Mouse (Mus musculus): ENCODE measurements around the gene Ankib1. TPM values are rescaled to one million over a fixed set of nuclear protein-coding genes. Genes with fewer than 3 reads are reported as not detected.

Ankib1 gene
- polyA plus RNA-seq, 1 experiment = 7.9 TPM

DNA sequence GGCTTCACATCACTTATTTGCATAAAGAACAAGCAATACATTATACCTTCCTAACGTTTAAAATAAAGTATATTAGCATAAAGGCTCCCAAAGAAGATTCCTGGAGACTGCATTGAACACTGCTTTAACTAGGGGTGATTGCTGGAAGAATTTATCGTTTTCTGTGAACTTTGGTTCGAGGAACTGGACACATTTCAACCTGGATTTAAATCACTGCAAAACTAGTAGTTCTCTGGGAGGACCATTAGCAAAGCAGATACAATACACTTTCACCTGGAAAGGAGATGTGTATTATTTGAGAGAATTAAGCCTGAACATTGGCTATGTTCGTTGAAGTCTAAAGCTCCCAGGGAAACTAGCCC lies 153.9 kb downstream of the Ankib1 start:
- peaks cover 2% of the 10 kb centered on the region; the same call in 1 of the 2 replicates for H3K4me1 ChIP-seq (ENCODE audit: control insufficient read depth, insufficient read depth, low read length)
- no peak for DNase-seq
- TF ChIP-seq POLR2A (IDR thresholded peaks at IDR 0.05; ENCODE audit: borderline replicate concordance, extremely low read depth, low read depth, low read length) (no peak), CTCF (IDR thresholded peaks at IDR 0.05; ENCODE audit: insufficient read depth, low read length) (no peak)
- WGBS = 74% methylated on average over 4 of the region's 4 CpGs
- no peak overlapping the region for H3K4me3 ChIP-seq (replicated peaks; ENCODE audit: extremely low read depth, low read depth, low read length)

DNA sequence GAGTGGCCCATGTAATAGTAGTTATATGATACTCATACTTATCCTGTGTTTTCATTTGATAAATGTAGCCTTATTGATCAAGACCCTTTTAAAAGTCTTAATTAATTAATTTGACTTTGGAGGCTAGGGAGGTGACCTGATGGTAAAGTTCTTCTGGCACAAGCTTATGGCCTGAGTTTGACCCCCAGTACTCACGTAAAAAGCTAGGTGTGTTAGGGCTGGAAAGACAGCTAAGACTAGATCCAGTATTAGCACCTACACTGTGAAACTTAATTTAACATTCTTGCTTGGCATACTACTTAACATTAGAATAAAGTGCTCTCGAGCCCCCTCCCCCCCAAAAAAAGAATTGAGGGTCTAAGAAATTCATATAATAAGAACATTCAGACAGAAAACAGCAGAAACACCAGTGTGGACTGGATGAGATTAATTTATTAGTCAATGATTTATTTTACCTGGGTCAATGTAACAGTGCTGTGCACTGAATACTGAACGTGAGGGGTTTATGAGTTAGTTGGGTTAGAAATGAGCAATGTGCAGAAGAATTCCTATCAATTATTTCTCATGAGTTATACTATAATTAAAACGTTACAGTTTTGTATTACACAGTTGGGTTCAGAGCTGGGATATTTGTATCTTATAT lies 154.4 kb downstream of the Ankib1 start:
- 43% methylated on average over 4 of the region's 4 CpGs for WGBS
- DNase-seq = no peak
- no peak for TF ChIP-seq CTCF (IDR thresholded peaks at IDR 0.05; ENCODE audit: insufficient read depth, low read length)
- no peak for TF ChIP-seq POLR2A (IDR thresholded peaks at IDR 0.05; ENCODE audit: borderline replicate concordance, extremely low read depth, low read depth, low read length)
- peaks cover 2% of the 10 kb centered on the region; the same call in 1 of the 2 replicates for H3K4me1 ChIP-seq (ENCODE audit: control insufficient read depth, insufficient read depth, low read length)
- H3K4me3 ChIP-seq (replicated peaks; ENCODE audit: extremely low read depth, low read depth, low read length) = peak overlapping the region; percentile 49

DNA sequence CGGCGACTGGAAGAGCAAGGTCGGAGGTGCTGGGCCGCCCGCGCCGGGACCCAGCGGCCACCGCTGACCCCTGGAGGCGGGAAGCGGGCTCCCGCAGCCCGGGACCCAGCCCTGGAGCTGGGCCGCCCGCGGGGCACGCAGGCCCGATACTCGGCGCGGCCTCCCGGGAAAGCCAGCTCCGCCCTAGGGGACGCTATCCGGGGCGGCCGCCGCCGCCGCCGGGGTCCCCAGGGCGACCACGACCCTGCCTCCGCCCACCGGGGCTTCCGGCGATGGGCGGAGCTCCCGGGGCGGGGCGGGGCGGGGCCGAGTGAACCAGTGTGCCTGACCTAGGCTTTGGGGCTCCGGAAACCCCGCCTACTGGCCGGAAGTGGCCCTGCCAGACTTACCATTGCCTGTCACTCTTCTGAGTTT lies 155.0 kb downstream of the Ankib1 start:
- TF ChIP-seq CTCF (IDR thresholded peaks at IDR 0.05; ENCODE audit: insufficient read depth, low read length) (no peak), POLR2A (IDR thresholded peaks at IDR 0.05; ENCODE audit: borderline replicate concordance, extremely low read depth, low read depth, low read length) (no peak)
- 1% methylated on average over 41 of the region's 46 CpGs for WGBS
- peak overlapping the region; percentile 99 for H3K4me3 ChIP-seq (replicated peaks; ENCODE audit: extremely low read depth, low read depth, low read length)
- H3K4me1 ChIP-seq (ENCODE audit: control insufficient read depth, insufficient read depth, low read length) = peaks cover 2% of the 10 kb centered on the region; the same call in 1 of the 2 replicates
- DNase-seq = peak; percentile 79

DNA sequence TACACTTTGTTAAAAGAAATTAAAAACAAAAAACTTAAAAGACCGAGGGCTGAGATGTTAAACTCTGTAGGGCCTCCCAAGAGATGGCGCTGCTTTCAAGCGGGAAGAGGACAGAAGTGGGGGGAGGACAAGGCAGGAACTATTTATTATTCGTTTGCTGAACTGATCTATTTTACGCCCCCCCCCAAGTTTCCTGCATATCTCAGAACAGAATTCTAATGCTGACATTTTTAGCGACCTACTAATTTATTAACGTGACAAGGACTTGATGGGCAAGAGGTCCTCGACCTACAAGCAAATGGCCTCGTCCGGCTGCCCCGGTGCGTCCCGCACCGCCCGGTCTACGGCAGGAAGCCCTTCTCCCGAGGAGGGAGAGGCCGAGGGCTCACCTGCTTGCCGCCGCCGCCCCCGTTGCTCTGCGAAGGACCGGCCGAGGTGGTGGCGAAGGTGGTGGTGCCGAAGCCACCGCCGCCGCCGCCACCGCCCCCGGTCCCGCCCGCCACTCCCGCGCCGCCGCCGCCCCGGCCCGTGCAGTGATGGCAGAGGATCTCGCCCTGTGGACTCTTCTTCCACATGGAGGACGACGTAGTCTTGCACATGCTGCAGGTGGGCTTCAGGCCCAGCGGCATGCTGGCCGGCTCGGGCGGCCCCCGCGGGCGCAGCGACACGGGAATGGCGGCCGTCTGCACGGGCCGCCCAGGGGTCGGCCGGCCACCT lies 155.6 kb downstream of the Ankib1 start:
- under 1% methylated on average over 51 of the region's 60 CpGs for WGBS
- TF ChIP-seq CTCF (IDR thresholded peaks at IDR 0.05; ENCODE audit: insufficient read depth, low read length) (peak; percentile 50), POLR2A (IDR thresholded peaks at IDR 0.05; ENCODE audit: borderline replicate concordance, extremely low read depth, low read depth, low read length) (no peak)
- no peak for DNase-seq
- Histone ChIP-seq H3K4me1 (ENCODE audit: control insufficient read depth, insufficient read depth, low read length) (peaks cover 2% of the 10 kb centered on the region; the same call in 1 of the 2 replicates), H3K4me3 (replicated peaks; ENCODE audit: extremely low read depth, low read depth, low read length) (peak overlapping the region; percentile 99)

DNA sequence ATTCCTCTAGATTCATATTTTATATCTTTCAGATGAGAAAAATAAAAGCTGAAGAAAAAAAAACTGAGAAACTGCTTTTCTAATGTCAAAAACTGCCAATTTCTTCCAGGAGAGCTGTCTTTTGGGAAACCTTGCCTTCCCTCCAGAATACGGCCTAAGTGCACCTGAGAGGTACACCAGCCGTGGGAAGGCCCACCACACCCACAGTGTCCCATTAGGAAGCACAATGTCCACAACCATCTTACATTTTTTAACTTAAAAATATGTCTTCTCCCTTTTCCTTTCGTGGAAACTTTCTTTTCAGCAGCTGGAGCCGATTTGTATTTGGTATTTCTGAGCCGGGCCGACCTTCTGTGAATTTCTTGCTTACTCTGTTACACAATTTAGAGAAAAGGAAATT lies 156.2 kb downstream of the Ankib1 start:
- no peak for DNase-seq
- H3K4me3 ChIP-seq (replicated peaks; ENCODE audit: extremely low read depth, low read depth, low read length) = no peak overlapping the region
- peaks cover 2% of the 10 kb centered on the region; the same call in 1 of the 2 replicates for H3K4me1 ChIP-seq (ENCODE audit: control insufficient read depth, insufficient read depth, low read length)
- 21% methylated on average over 6 of the region's 6 CpGs for WGBS
- TF ChIP-seq POLR2A (IDR thresholded peaks at IDR 0.05; ENCODE audit: borderline replicate concordance, extremely low read depth, low read depth, low read length) = no peak

DNA sequence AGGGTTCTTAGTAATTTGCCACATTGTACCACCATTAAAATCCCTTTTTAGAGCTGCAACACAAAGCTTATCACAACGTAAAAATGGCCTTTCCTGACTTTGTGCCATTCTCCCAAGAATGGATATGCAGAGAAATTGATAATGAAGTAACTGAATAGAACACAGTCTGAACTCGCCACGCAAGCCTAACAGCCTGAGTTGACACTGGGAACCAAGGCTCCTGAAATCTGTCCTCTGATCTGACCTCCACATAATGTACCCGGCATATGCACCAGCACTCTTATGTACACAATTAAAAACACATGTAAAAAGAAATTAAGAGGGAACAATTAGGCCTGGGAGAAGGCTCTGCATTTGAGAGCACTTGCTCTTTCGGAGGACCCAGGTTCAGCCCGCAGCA lies 157.4 kb downstream of the Ankib1 start:
- no peak for DNase-seq
- no peak for TF ChIP-seq CTCF (IDR thresholded peaks at IDR 0.05; ENCODE audit: insufficient read depth, low read length)
- no peak for TF ChIP-seq POLR2A (IDR thresholded peaks at IDR 0.05; ENCODE audit: borderline replicate concordance, extremely low read depth, low read depth, low read length)
- Histone ChIP-seq H3K4me3 (replicated peaks; ENCODE audit: extremely low read depth, low read depth, low read length) (no peak overlapping the region), H3K4me1 (ENCODE audit: control insufficient read depth, insufficient read depth, low read length) (peaks cover 2% of the 10 kb centered on the region; the same call in 1 of the 2 replicates)
- WGBS = 83% methylated on average over 6 of the region's 6 CpGs

DNA sequence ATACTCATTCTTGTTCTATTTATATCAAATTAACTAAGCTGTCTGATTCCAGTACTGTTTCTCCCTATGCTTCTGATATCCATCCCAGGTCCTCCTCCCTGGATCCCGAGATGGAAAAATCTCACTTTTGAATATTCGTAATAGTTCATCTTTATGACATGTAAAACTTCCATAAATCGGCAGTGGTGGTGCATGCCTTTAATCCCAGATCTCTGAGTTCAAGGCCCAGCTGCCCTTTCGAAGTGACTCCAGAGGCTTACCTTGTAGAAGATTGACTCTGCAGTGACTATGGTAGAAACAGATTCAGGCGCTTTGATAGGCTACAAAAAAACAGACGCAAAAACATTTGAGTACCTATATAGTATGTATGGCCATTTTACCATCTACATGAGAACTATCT lies 158.1 kb downstream of the Ankib1 start:
- WGBS = 87% methylated on average over 6 of the region's 6 CpGs
- Histone ChIP-seq H3K4me3 (replicated peaks; ENCODE audit: extremely low read depth, low read depth, low read length) (no peak overlapping the region), H3K4me1 (ENCODE audit: control insufficient read depth, insufficient read depth, low read length) (peaks cover 2% of the 10 kb centered on the region; the same call in 1 of the 2 replicates)
- DNase-seq = no peak
- TF ChIP-seq CTCF (IDR thresholded peaks at IDR 0.05; ENCODE audit: insufficient read depth, low read length) = no peak
- TF ChIP-seq POLR2A (IDR thresholded peaks at IDR 0.05; ENCODE audit: borderline replicate concordance, extremely low read depth, low read depth, low read length) = no peak

Other genes starting within 250 kb of the Ankib1 start
- gene 1700109H08Rik, start 231.4 kb downstream of the Ankib1 start, polyA plus RNA-seq (2012; rRNA removed) = 1.7 and 2.0 TPM in 2 replicates
- 3.8 and 7.1 TPM in 2 replicates for gene Pex1, start 206.9 kb downstream of the Ankib1 start, polyA plus RNA-seq (2012; rRNA removed)
- gene Rbm48, start 206.3 kb downstream of the Ankib1 start, polyA plus RNA-seq (2012; rRNA removed) = 3.7 and 4.4 TPM in 2 replicates
- not detected in 2 replicates for gene Tmbim7, start 151.7 kb downstream of the Ankib1 start, polyA plus RNA-seq (2012; rRNA removed)
- gene Gatad1, start 145.7 kb downstream of the Ankib1 start, polyA plus RNA-seq (2012; rRNA removed) = 36.1 and 39.0 TPM in 2 replicates
- gene Krit1, start 259 bp upstream of the Ankib1 start, polyA plus RNA-seq (2012; rRNA removed) = 5.9 and 10.3 TPM in 2 replicates
- gene Lrrd1, start 42.2 kb upstream of the Ankib1 start, polyA plus RNA-seq (2012; rRNA removed) = 0.04 and 0.07 TPM in 2 replicates
- gene Mterf1a, start 91.0 kb upstream of the Ankib1 start, polyA plus RNA-seq (2012; rRNA removed) = 1.1 and 1.7 TPM in 2 replicates
- gene Akap9, start 125.1 kb upstream of the Ankib1 start, polyA plus RNA-seq (2012; rRNA removed) = 6.9 and 8.4 TPM in 2 replicates

All from lung, adult 2 months (tissue).